20 mouse cellular contexts compared by ENCODE assay signal in the genomic region with DNA sequence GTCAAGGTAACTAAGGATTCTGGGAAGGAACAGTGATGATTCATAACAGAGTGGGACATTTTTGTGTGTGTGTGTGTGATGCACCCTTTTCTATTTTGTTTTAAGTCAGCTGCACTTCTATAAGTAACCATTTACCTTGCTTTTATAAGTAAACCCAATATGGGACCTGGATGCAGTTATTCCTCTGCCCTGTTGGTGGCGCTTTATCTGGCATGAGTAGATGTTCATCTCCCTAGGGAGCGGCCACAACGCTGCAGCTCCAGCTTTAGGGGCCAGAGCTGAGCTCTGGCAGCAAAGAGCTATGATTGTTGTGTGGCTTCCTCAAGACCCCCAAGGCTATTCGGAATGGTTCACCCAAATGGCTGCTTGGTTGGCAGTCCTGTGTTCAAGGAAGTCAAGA.
DNase-seq lines count a peak whose midpoint lies in the region; ATAC-seq and TF ChIP-seq lines count a peak whose summit lies in the region.
"Had no signal": no experiment of that assay in that cellular context is flagged by ENCODE, and none has a peak within 500 bp of the region (broad histone marks: within the 10 kb centered on the region; RNA-seq: fewer than 3 reads in every experiment).

No protein-coding gene starts in this region.

- H3K4me1 ChIP-seq in heart, adult 2 months (ENCODE audit: control insufficient read depth, insufficient read depth, low read length): no peaks in the 10 kb centered on the region
- H3K4me1 ChIP-seq in lung, postnatal 0 days (ENCODE audit: insufficient read depth, low read depth, low read length): no peaks in the 10 kb centered on the region
- no peaks in the 10 kb centered on the region for H3K4me1 ChIP-seq in stomach, postnatal 0 days (replicated peaks; ENCODE audit: control insufficient read depth, insufficient read depth)
- H3K4me1 ChIP-seq: embryonic facial prominence, embryonic 15.5 days; hindbrain, embryonic 13.5 days; midbrain, embryonic 10.5 days; neural tube, embryonic 12.5 days had no signal

- H3K4me2 ChIP-seq in lung, postnatal 0 days (replicated peaks; ENCODE audit: low read depth, low read length): no peak overlapping the region
- H3K4me2 ChIP-seq in stomach, postnatal 0 days (replicated peaks; ENCODE audit: low read depth): no peak overlapping the region
- H3K4me2 ChIP-seq: embryonic facial prominence, embryonic 15.5 days; hindbrain, embryonic 13.5 days; neural tube, embryonic 12.5 days had no signal

- no peak for TF ChIP-seq POLR2A in heart, adult 2 months (IDR thresholded peaks at IDR 0.05; ENCODE audit: insufficient read depth, low read depth, low read length)

- no peaks in the 10 kb centered on the region for H3K9me3 ChIP-seq in lung, postnatal 0 days (ENCODE audit: low read length)
- no peaks in the 10 kb centered on the region for H3K9me3 ChIP-seq in stomach, postnatal 0 days (ENCODE audit: control insufficient read depth, low read length)
- H3K9me3 ChIP-seq: embryonic facial prominence, embryonic 15.5 days; hindbrain, embryonic 13.5 days; midbrain, embryonic 10.5 days; neural tube, embryonic 12.5 days had no signal

- no peak overlapping the region for H3K4me3 ChIP-seq in heart, adult 2 months
- no peak overlapping the region for H3K4me3 ChIP-seq in lung, postnatal 0 days (ENCODE audit: low read depth, low read length)
- no peak overlapping the region for H3K4me3 ChIP-seq in stomach, postnatal 0 days (ENCODE audit: low read depth, low read length)
- H3K4me3 ChIP-seq: embryonic facial prominence, embryonic 15.5 days; hindbrain, embryonic 13.5 days; midbrain, embryonic 10.5 days; neural tube, embryonic 12.5 days had no signal

- H3K27ac ChIP-seq in heart, adult 2 months: no peak overlapping the region
- no peak overlapping the region for H3K27ac ChIP-seq in lung, postnatal 0 days (ENCODE audit: low read length)
- H3K27ac ChIP-seq in stomach, postnatal 0 days (replicated peaks): no peak overlapping the region
- H3K27ac ChIP-seq: embryonic facial prominence, embryonic 15.5 days; hindbrain, embryonic 13.5 days; liver, embryonic 14.5 days; midbrain, embryonic 10.5 days; neural tube, embryonic 12.5 days had no signal

- H3K9ac ChIP-seq in heart, adult 2 months (ENCODE audit: low read depth, low read length): no peak overlapping the region
- no peak overlapping the region for H3K9ac ChIP-seq in lung, postnatal 0 days (replicated peaks; ENCODE audit: low read depth)
- no peak overlapping the region for H3K9ac ChIP-seq in stomach, postnatal 0 days (ENCODE audit: low read length)
- H3K9ac ChIP-seq: embryonic facial prominence, embryonic 15.5 days; hindbrain, embryonic 13.5 days; liver, embryonic 14.5 days; neural tube, embryonic 12.5 days had no signal

- intact Hi-C loops in heart, adult 2 months (cut with DNase I): no loop called here

- no peaks in the 10 kb centered on the region for H3K27me3 ChIP-seq in heart, adult 2 months (ENCODE audit: control insufficient read depth, insufficient read depth, low read length)
- no peaks in the 10 kb centered on the region for H3K27me3 ChIP-seq in lung, postnatal 0 days (replicated peaks; ENCODE audit: insufficient read depth, low read length)
- no peaks in the 10 kb centered on the region for H3K27me3 ChIP-seq in stomach, postnatal 0 days (ENCODE audit: control insufficient read depth, insufficient read depth, low read length)
- H3K27me3 ChIP-seq: embryonic facial prominence, embryonic 15.5 days; hindbrain, embryonic 13.5 days; neural tube, embryonic 12.5 days had no signal

- DNase-seq in heart, adult 2 months: no peak
- no peak for DNase-seq in heart, adult 9 months (ENCODE audit: low spot score in 2 of 2)
- DNase-seq in lung, postnatal 0 days (ENCODE audit: low spot score): no peak
- no peak for DNase-seq in lung, postnatal 4 days
- DNase-seq in ES-CJ7 (ENCODE audit: low read depth, low spot score): peak; percentile 51
- DNase-seq in stomach, postnatal 0 days (ENCODE audit: low spot score): no peak
- DNase-seq in layer of hippocampus, postnatal 14 days (ENCODE audit: low spot score in 2 of 2): no peak
- DNase-seq: cerebellum, adult 11-12 months; cerebellum, postnatal 14 days; heart, postnatal 36 days; kidney, adult 2 months; kidney, postnatal 14 days; right cerebral cortex, postnatal 14 days; thymus, postnatal 25 days had no signal

- ATAC-seq in lung, postnatal 0 days: no peak
- no peak for ATAC-seq in stomach, postnatal 0 days (ENCODE audit: low FRiP score, low TSS enrichment)
- ATAC-seq: forebrain, embryonic 14.5 days had no signal

- no peaks in the 10 kb centered on the region for H3K79me2 ChIP-seq in heart, adult 2 months (replicated peaks; ENCODE audit: control insufficient read depth, insufficient read depth, low read length)

- 62% methylated on average over 4 of the region's 4 CpGs for WGBS in heart, adult 2 months
- WGBS in lung, postnatal 0 days: 58% methylated on average over 4 of the region's 4 CpGs
- WGBS in stomach, postnatal 0 days: 61% methylated on average over 4 of the region's 4 CpGs

- no peak for TF ChIP-seq EP300 in heart, adult 2 months (IDR thresholded peaks at IDR 0.05; ENCODE audit: insufficient read depth, low read depth, low read length)
- no peak for TF ChIP-seq EP300 in lung, postnatal 0 days (IDR thresholded peaks at IDR 0.05)
- no peak for TF ChIP-seq EP300 in stomach, postnatal 0 days (optimal IDR thresholded peaks at IDR 0.05)

- TF ChIP-seq CTCF in heart, adult 2 months (IDR thresholded peaks at IDR 0.05): 0 out of 2 replicates have a peak, but pooled peaks have one; percentile 11
- peak; percentile 29 for TF ChIP-seq CTCF in lung, postnatal 0 days (IDR thresholded peaks at IDR 0.05)
- peak; percentile 30 for TF ChIP-seq CTCF in stomach, postnatal 0 days (IDR thresholded peaks at IDR 0.05; ENCODE audit: low read depth)

- no peaks in the 10 kb centered on the region for H3K36me3 ChIP-seq in heart, adult 2 months (ENCODE audit: control insufficient read depth, insufficient read depth, low read length)
- no peaks in the 10 kb centered on the region for H3K36me3 ChIP-seq in lung, postnatal 0 days (ENCODE audit: insufficient read depth, low read length)
- no peaks in the 10 kb centered on the region for H3K36me3 ChIP-seq in stomach, postnatal 0 days (ENCODE audit: control insufficient read depth, insufficient read depth, low read length)
- H3K36me3 ChIP-seq: embryonic facial prominence, embryonic 15.5 days; hindbrain, embryonic 13.5 days; midbrain, embryonic 10.5 days; neural tube, embryonic 12.5 days had no signal
